Mouse (Mus musculus) heart, embryonic 11.5 days (tissue): ENCODE results near the gene Gm20388. TPM values are rescaled to one million over a fixed set of nuclear protein-coding genes. Genes with fewer than 3 reads are reported as not detected.

Experiments used
- ATAC-seq: fragments of 200-750 bp; cut with Nextera tagmentation; replicated peaks from 2 replicates; pipeline ENCODE4 v1.8.0; 2017; ENCODE audit warnings: moderate library complexity; ENCODE audit not compliant: insufficient number of reproducible peaks, low FRiP score, low TSS enrichment
- H3K27ac ChIP-seq: fragments of 300-500 bp; sonication (generic); 2 replicates; pipeline ENCODE4 v1.5.1; 2014; ENCODE audit warnings: mild to moderate bottlenecking, low read depth, low read length
- H3K27me3 ChIP-seq: fragments of 300-500 bp; sonication (generic); 2 replicates; pipeline ENCODE4 v1.6.1; 2014; ENCODE audit warnings: mild to moderate bottlenecking, low read length, mixed read lengths; ENCODE audit not compliant: control insufficient read depth, insufficient read depth
- H3K36me3 ChIP-seq: fragments of 300-500 bp; sonication (generic); 2 replicates; pipeline ENCODE4 v1.6.1; 2014; ENCODE audit warnings: mild to moderate bottlenecking, low read length, moderate library complexity, mixed read lengths; ENCODE audit not compliant: control insufficient read depth, insufficient read depth
- H3K4me1 ChIP-seq: fragments of 300-500 bp; sonication (generic); 2 replicates; pipeline ENCODE4 v1.6.1; 2014; ENCODE audit warnings: low read length; ENCODE audit not compliant: control insufficient read depth, insufficient read depth
- H3K4me2 ChIP-seq: fragments of 300-500 bp; sonication (generic); 2 replicates; pipeline ENCODE4 v1.6.1; 2014; ENCODE audit warnings: mild to moderate bottlenecking, moderate library complexity
- H3K4me3 ChIP-seq: fragments of 300-500 bp; sonication (generic); 2 replicates; pipeline ENCODE4 v1.5.1; 2014; ENCODE audit warnings: low read depth, low read length
- H3K9ac ChIP-seq: fragments of 300-500 bp; sonication (generic); 2 replicates; pipeline ENCODE4 v1.6.1; 2014; ENCODE audit warnings: mild to moderate bottlenecking, low read depth, low read length, moderate library complexity
- H3K9me3 ChIP-seq: fragments of 300-500 bp; sonication (generic); replicated peaks from 2 replicates; pipeline ENCODE4 v1.6.1; 2016; ENCODE audit warnings: low read length; ENCODE audit not compliant: control insufficient read depth
- WGBS: fragments of 180-500 bp; shearing (Covaris S2); extraction: QIAGEN DNeasy Blood & Tissue Kit; methylation state at CpG from one replicate; pipeline ENCODE4 v1.1.7; 2014; ENCODE audit not compliant: insufficient replicate concordance; 5-methylcytosine and 5-hydroxymethylcytosine counted together
- polyA plus RNA-seq: library from polyadenylated mRNA; unstranded; fragments of >200 nt; fragmentation: Nextera tagmentation; extraction: Ambion mirVana; gene quantifications from 2 replicates; pipeline ENCODE4 v1.2.1, GENCODE M21; 2014

Gm20388 gene
- polyA plus RNA-seq, 1 experiment from 2014 or later: 6.4 TPM

DNA sequence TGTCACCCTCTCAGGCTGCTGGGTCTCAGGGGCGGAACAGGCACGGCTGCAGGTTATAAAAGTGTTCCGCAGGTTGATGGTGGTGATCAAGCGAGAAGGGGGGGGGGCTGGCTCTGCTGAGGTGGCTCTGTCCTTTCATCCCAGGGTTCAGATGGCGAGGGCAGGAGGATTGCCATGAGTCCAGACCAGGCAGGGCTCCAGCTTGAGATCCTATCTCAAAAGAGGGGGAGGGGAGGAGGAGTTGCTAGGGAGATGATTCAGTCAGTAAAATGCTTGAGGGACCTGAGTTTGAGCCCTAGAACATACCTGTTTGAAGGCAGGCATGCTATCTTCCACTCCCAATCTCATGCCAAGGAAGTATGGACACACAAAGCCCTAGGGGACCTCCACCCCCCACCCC, 649.9 kb downstream of the Gm20388 start:
- no peaks in the 10 kb centered on the region for H3K36me3 ChIP-seq
- H3K9me3 ChIP-seq: no peaks in the 10 kb centered on the region
- no peak overlapping the region for H3K27ac ChIP-seq
- H3K9ac ChIP-seq: no peak overlapping the region
- H3K27me3 ChIP-seq: no peaks in the 10 kb centered on the region
- no peak overlapping the region for H3K4me2 ChIP-seq
- H3K4me3 ChIP-seq: no peak overlapping the region
- no peak for ATAC-seq
- WGBS: 75% methylated on average over 5 of the region's 5 CpGs
- H3K4me1 ChIP-seq: peaks cover 98% of the 10 kb centered on the region

DNA sequence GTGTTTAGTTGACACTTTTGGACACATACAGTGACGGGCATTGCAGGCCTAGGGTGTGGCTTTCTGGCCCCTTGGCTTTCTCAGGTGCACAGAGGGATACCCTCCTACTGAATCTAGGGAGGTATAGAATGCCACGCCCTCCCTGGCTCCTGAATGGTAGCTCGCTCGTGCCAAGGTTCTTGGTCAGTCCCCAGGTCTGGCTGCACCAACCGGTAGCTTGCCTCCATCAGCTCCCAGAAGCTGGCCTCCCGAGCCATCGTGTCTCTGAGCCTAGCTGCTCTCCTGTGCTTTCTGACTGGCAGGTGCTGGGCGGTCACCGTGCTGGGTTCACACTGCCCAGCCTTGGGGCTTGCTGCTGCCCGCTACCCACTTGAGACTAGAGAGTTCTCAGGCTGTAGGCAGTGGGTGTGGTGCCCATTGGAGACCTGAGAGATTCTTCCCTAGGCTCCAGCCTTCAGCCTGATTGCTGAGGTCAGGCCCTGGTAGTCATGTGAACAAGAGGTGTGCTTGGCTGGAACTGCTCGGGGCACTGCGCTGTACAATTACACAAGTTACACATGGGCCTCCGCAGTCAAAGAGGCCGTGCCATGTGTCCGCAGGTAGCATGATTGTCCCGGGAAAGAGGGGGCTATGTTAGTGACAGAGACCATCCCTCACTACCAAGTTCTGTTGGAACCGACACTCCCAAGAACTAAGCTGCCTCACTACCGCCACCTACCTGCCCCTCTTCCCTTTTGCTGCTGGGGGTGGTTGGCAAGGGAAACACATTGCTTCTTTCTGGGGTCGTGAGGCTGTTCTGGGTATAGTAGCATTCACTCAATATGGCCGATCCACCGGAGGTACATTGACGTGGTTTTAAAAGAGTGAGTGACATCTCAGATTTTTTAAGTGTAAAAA, 651.1 kb downstream of the Gm20388 start:
- no peak for ATAC-seq
- H3K9ac ChIP-seq: no peak overlapping the region
- no peak overlapping the region for H3K4me2 ChIP-seq
- no peak overlapping the region for H3K4me3 ChIP-seq
- H3K9me3 ChIP-seq: no peaks in the 10 kb centered on the region
- peak overlapping the region; percentile 95; the same call in 1 of the 2 replicates for H3K27ac ChIP-seq
- peaks cover 89% of the 10 kb centered on the region for H3K4me1 ChIP-seq
- 74% methylated on average over 22 of the region's 22 CpGs for WGBS
- peaks cover 6% of the 10 kb centered on the region for H3K36me3 ChIP-seq
- no peaks in the 10 kb centered on the region for H3K27me3 ChIP-seq

DNA sequence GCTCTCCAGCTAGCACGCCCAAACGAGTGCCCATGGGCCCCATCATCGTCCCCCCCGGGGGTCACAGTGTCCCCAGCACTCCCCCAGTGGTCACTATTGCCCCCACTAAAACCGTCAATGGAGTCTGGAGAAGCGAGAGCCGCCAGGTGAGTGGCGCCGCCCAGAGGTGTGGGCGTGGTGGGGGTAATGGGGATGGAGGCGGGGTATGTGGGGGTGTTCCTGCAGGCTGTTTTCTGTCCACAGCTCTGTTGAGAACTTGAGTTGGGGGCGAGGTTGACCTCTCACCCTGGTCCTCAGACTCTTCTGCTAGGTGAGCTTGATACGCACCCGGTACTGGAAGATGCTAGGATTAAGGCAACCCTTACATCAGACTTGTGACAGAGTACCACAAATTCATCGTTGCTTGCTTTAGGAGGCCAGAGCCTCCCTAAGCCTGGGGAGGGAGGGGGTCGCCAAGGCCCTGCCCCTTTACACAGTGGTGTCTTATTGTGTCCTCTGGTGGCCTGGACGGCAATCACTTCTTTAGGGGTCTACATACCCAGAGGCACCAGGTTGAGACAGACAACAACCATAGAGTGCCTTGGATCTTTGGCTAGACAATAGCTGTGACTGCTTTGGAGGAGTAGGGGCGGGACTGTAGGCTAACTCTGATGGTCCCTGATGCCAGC, 652.2 kb downstream of the Gm20388 start:
- Histone ChIP-seq H3K9me3 (no peaks in the 10 kb centered on the region), H3K4me3 (no peak overlapping the region), H3K27ac (peak overlapping the region; percentile 95), H3K4me2 (peak overlapping the region; percentile 51; the same call in 1 of the 2 replicates), H3K9ac (peak overlapping the region; percentile 13; the same call in 1 of the 2 replicates), H3K27me3 (no peaks in the 10 kb centered on the region), H3K4me1 (peaks cover 79% of the 10 kb centered on the region), H3K36me3 (peaks cover 15% of the 10 kb centered on the region)
- no peak for ATAC-seq
- 76% methylated on average over 18 of the region's 18 CpGs for WGBS

DNA sequence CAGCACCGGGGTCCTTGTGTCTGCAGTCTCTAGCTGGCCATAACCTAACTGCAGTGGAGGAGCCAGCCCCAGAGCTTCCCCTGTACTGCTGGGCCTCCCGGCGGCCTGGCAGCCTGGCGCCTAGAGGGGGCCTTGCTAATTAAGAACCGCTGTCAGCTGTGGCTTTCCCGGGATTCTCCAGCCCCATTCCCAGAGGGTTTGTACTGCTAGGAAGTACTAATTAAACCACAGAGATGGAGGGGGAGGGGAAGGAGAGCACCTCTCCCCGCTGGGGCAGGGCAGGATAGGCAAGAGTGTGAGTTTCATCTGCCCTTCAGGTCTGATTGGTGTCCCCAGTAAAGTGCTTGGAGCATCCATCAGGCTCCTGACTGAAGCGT, 652.7 kb downstream of the Gm20388 start:
- 0 out of 2 replicates have a peak overlapping the region, but pooled peaks have one; percentile 47 for H3K9ac ChIP-seq
- peak overlapping the region; percentile 95 for H3K27ac ChIP-seq
- H3K36me3 ChIP-seq: peaks cover 20% of the 10 kb centered on the region
- no peak overlapping the region for H3K4me3 ChIP-seq
- WGBS: 10% methylated on average over 8 of the region's 8 CpGs
- H3K27me3 ChIP-seq: no peaks in the 10 kb centered on the region
- peaks cover 74% of the 10 kb centered on the region for H3K4me1 ChIP-seq
- H3K9me3 ChIP-seq: no peaks in the 10 kb centered on the region
- no peak for ATAC-seq
- H3K4me2 ChIP-seq: peak overlapping the region; percentile 51

DNA sequence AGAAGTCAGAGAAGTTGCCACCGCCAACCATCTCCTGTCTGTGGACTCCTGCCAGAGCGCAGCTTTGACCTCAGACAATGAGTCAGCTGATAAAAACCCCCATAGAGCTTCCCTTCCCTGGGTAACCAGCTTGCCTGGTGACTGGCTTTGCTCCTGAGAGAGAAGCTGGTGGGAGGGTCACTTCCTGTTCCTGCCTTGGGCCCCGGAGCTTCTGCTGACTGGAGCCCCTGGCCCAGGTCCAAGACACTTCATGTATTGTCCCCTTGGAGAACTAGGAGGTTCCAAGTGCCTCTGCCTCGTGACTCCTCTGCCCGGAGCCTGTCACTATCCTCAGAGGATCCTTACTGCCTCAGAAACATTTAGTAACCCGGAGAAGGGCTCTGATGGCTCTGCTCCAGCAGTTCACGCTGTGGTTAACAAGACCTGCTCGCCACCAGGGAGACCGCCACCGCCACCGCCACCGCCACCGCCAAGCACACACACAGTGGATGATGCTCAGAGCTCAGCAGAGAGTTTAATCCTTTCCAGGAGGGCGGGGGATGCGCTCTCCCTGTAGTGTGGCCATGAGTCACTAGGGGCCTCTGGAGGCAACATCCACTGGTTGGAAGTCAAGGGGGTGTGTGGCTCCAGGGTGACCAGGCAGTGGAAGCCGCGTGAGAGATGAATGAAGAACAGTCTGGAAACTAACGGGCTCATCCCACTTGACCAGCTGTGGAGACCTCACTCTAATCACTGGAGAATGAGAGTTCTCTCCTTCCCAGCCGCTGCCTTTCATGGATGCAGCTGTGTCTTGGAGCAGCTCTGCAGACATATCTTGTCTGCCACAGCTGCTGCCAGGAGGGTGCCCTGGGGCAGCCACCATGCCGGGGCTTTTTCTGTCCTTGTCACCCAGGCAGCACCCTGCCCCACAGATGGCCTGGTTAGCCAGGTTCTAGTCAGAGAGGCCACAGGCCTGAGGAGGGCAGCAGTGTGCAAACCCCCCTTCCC, 653.5 kb downstream of the Gm20388 start:
- peak overlapping the region; percentile 51 for H3K4me2 ChIP-seq
- 22% methylated on average over 20 of the region's 20 CpGs for WGBS
- peak overlapping the region; percentile 52; the same call in 1 of the 2 replicates for H3K9ac ChIP-seq
- no peaks in the 10 kb centered on the region for H3K27me3 ChIP-seq
- H3K4me1 ChIP-seq: peaks cover 66% of the 10 kb centered on the region
- H3K27ac ChIP-seq: peak overlapping the region; percentile 95
- ATAC-seq: peak; percentile 63
- peak overlapping the region; percentile 4 for H3K4me3 ChIP-seq
- H3K9me3 ChIP-seq: no peaks in the 10 kb centered on the region
- H3K36me3 ChIP-seq: peaks cover 28% of the 10 kb centered on the region

DNA sequence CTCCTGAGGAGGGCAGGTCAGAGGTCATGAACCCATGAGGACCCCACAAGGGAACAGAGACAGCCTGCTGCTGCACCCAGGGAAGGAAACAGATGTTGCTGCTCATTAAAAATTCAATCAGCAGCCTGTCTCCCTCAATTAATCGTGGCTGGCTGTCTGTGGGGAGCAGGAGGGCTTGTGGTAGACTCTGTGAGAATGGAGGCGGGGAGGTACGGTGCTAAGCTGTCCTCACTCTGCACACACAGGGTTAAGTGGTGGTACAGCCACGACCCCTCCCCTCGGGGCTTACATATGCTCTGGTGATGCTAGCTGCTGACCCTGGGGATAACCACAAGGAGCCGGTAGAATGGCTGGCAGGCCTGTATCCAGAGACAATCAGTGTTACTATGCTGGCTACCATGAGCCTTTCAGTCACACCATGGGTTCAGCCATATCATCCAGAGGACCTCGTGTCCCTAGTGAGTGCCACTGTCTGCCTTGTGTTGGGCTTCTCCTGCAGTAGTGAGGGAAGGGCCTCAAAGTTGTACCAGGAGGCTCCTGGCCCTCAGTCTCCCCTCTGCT, 654.6 kb downstream of the Gm20388 start:
- H3K4me3 ChIP-seq: no peak overlapping the region
- peaks cover 32% of the 10 kb centered on the region for H3K36me3 ChIP-seq
- H3K9me3 ChIP-seq: no peaks in the 10 kb centered on the region
- WGBS: 36% methylated on average over 7 of the region's 7 CpGs
- peak overlapping the region; percentile 35; the same call in 1 of the 2 replicates for H3K9ac ChIP-seq
- no peak for ATAC-seq
- H3K27ac ChIP-seq: peak overlapping the region; percentile 95
- peaks cover 61% of the 10 kb centered on the region for H3K4me1 ChIP-seq
- H3K27me3 ChIP-seq: no peaks in the 10 kb centered on the region
- H3K4me2 ChIP-seq: no peak overlapping the region

DNA sequence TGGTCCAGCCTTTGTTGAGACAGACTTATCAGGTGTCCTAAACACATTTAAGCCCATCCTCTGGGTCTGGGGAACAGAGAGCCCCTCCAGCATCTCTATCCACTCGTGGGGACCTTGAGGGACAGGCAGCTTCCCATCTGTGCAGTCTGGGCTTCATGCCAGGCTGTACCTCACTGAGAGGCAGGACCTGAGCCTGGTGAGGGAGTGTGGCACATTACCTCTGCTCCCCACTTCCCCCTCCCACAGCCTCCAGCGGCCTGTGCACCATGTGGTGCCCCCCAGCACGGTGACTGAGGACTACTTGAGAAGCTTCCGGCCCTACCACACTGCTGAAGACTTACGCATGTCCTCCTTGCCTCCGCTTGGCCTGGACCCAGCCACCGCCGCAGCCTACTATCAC, 656.0 kb downstream of the Gm20388 start:
- Histone ChIP-seq H3K27ac (no peak overlapping the region), H3K9me3 (no peaks in the 10 kb centered on the region), H3K36me3 (peaks cover 38% of the 10 kb centered on the region), H3K9ac (no peak overlapping the region), H3K27me3 (no peaks in the 10 kb centered on the region), H3K4me3 (no peak overlapping the region), H3K4me1 (peaks cover 55% of the 10 kb centered on the region), H3K4me2 (no peak overlapping the region)
- ATAC-seq: no peak
- WGBS: 96% methylated on average over 8 of the region's 8 CpGs

DNA sequence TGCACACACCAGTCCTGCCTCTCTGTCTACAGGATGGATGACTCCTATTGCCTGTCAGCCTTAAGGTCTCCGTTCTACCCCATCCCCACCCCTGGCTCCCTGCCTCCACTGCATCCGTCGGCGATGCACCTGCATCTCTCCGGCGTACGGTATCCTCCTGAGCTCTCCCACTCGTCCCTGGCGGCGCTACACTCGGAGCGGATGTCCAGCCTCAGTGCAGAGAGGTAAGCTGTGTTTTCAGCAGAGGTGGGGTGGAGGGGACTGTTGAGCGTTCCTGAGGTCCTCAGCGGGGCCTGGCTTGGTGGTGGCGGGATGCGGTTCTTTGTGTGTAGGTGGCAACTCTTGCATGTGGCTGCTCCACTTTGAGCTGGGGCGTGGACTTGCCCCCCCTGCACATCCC, 657.1 kb downstream of the Gm20388 start:
- WGBS: 97% methylated on average over 17 of the region's 17 CpGs
- Histone ChIP-seq H3K4me3 (no peak overlapping the region), H3K27me3 (no peaks in the 10 kb centered on the region), H3K27ac (no peak overlapping the region), H3K4me1 (peaks cover 44% of the 10 kb centered on the region), H3K9ac (no peak overlapping the region), H3K36me3 (peaks cover 45% of the 10 kb centered on the region), H3K4me2 (no peak overlapping the region), H3K9me3 (no peaks in the 10 kb centered on the region)
- ATAC-seq: no peak
